Mouse (Mus musculus): Measurements from ENCODE around the gene Dleu7.

Gene Dleu7

GRCm38 (mm10) chr14:62292488-62293339 is at the start of gene Dleu7, which contains the start of gene Rnaseh2b:
TSS of gene Dleu7 (minus strand) at chr14:62293047.
TSS of gene Rnaseh2b (plus strand) at chr14:62292589.
- DNase-seq (ENCODE audit: extremely low read depth, low read depth, low spot score) = no peak

- no peak for DNase-seq (ENCODE audit: extremely low read depth, low read depth, low spot score)
These were observed 49.2 kb upstream of the Dleu7 start for GRCm38 (mm10) chr14:62341887-62342642.

- DNase-seq (ENCODE audit: extremely low read depth, low read depth, low spot score) = no peak
These were observed 46.3 kb upstream of the Dleu7 start for GRCm38 (mm10) chr14:62339196-62339595.

GRCm38 (mm10) chr14:62333909-62334687 is 41.3 kb upstream of the Dleu7 start:
- no peak for DNase-seq (ENCODE audit: extremely low read depth, low read depth, low spot score)

- no peak for DNase-seq (ENCODE audit: extremely low read depth, low read depth, low spot score)
These were observed 39.2 kb upstream of the Dleu7 start for GRCm38 (mm10) chr14:62331866-62332619.

GRCm38 (mm10) chr14:62331457-62331856 is 38.6 kb upstream of the Dleu7 start:
- no peak for DNase-seq (ENCODE audit: extremely low read depth, low read depth, low spot score)

GRCm38 (mm10) chr14:62329631-62330030 is 36.8 kb upstream of the Dleu7 start:
- DNase-seq (ENCODE audit: extremely low read depth, low read depth, low spot score) = no peak

GRCm38 (mm10) chr14:62328606-62329005 is 35.8 kb upstream of the Dleu7 start:
- DNase-seq (ENCODE audit: extremely low read depth, low read depth, low spot score) = no peak

- no peak for DNase-seq (ENCODE audit: extremely low read depth, low read depth, low spot score)
These were observed 34.3 kb upstream of the Dleu7 start for GRCm38 (mm10) chr14:62327171-62327570.

GRCm38 (mm10) chr14:62326026-62326425 is 33.2 kb upstream of the Dleu7 start:
- DNase-seq (ENCODE audit: extremely low read depth, low read depth, low spot score) = no peak

- no peak for DNase-seq (ENCODE audit: extremely low read depth, low read depth, low spot score)
These were observed 32.1 kb upstream of the Dleu7 start for GRCm38 (mm10) chr14:62324943-62325342.

GRCm38 (mm10) chr14:62323457-62323856 is 30.6 kb upstream of the Dleu7 start:
- no peak for DNase-seq (ENCODE audit: extremely low read depth, low read depth, low spot score)

GRCm38 (mm10) chr14:62322581-62323344 is 29.9 kb upstream of the Dleu7 start:
- DNase-seq (ENCODE audit: extremely low read depth, low read depth, low spot score) = no peak

GRCm38 (mm10) chr14:62311672-62312071 is 18.8 kb upstream of the Dleu7 start:
- no peak for DNase-seq (ENCODE audit: extremely low read depth, low read depth, low spot score)

- no peak for DNase-seq (ENCODE audit: extremely low read depth, low read depth, low spot score)
These were observed 16.2 kb upstream of the Dleu7 start for GRCm38 (mm10) chr14:62309026-62309425.

- no peak for DNase-seq (ENCODE audit: extremely low read depth, low read depth, low spot score)
These were observed 14.7 kb upstream of the Dleu7 start for GRCm38 (mm10) chr14:62307555-62307954.

GRCm38 (mm10) chr14:62300031-62300430 is 7.2 kb upstream of the Dleu7 start:
- no peak for DNase-seq (ENCODE audit: extremely low read depth, low read depth, low spot score)

- DNase-seq (ENCODE audit: extremely low read depth, low read depth, low spot score) = no peak
These were observed 6.0 kb upstream of the Dleu7 start for GRCm38 (mm10) chr14:62298808-62299207.

- DNase-seq (ENCODE audit: extremely low read depth, low read depth, low spot score) = no peak
These were observed 720 bp downstream of the Dleu7 start for GRCm38 (mm10) chr14:62292166-62292487.

- DNase-seq (ENCODE audit: extremely low read depth, low read depth, low spot score) = no peak
These were observed 1.4 kb downstream of the Dleu7 start for GRCm38 (mm10) chr14:62291406-62291987.

Data from fat pad, adult 2 months (tissue).